Mouse (Mus musculus) heart, postnatal 0 days (tissue): Measurements from ENCODE around the gene Metrnl.

Experiments
- CTCF ChIP-seq: IDR thresholded peaks from 2 replicates; pipeline ENCODE4 v1.5.1; 2016; ENCODE audit warnings: antibody characterized with exemption, control low read depth, low read depth
- EP300 ChIP-seq: IDR thresholded peaks from 2 replicates; pipeline ENCODE4 v1.6.1; 2016; ENCODE audit warnings: antibody characterized with exemption, low read depth

DNA sequence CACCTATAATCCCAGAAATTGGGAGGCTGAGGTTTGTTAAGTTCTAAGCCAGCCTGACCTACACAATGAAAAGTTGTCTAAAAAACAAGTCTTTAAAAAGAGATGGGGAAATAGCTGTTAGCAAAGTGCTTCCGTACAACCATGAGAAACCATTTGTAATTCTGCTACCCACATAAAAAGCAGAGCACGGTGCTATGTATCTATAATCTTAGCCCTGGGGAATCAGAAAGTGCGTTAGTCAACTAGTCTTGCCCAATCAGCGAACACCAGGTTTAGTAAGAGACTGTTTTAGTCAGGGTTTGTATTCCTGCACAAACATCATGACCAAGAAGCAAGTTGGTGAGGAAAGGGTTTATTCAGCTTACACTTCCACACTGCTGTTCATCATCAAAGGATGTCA is 33.8 kb upstream of the Metrnl start:
- TF ChIP-seq CTCF (no peak), EP300 (no peak)
